Mouse (Mus musculus) heart, adult 10 weeks (tissue): Measurements from ENCODE around the gene Ooep. TPM values are rescaled to one million over a fixed set of nuclear protein-coding genes. Genes with fewer than 3 reads are reported as not detected.

Experiments
- polyA plus RNA-seq: library from polyadenylated mRNA; stranded (reverse); fragments of 350-450 nt; fragmentation: Illumina TruSeq; extraction: RNeasy Lipid Tissue Mini Kit (QIAGEN cat#74804); gene quantifications from one replicate; pipeline ENCODE4 v1.2.3, GENCODE M21; 2014; ENCODE audit warnings: low read depth, low replicate concordance

The Ooep gene
- polyA plus RNA-seq: not detected

DNA sequence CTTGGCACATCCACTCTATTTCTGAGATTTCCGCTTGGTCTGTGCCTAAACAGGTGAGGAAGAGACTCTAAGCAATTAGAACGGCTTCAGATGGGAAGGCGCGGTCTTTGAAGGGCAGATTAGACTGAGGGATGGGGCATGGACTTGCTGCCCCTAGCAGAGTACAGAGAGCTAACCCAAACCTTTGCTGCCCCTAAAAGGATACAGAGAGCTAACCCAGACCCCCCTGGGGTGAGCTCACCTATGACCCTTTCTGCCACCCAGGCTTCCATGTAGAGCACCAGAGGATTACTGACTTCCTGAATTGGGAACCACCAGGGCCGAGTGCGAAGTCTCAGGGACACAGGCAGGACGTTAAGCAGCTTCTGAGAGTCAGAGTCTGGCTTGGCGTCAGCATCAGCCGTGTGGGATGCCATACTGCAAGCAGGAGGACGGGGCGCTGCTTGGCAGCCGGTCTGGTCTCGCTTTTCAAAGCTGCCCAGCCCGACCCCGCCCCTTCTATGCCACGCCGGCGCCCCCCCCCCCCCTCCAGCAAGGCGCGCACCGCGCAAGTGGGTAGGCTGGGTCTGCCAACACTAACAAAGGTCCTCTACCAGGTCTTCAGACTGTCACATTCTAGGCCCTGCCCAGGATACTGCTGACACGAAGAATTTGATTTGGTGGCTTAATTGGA, at the start of gene Ooep:
Gene Ooep, minus strand, starts transcription at position 613 of the 673 bp plus-strand sequence.

DNA sequence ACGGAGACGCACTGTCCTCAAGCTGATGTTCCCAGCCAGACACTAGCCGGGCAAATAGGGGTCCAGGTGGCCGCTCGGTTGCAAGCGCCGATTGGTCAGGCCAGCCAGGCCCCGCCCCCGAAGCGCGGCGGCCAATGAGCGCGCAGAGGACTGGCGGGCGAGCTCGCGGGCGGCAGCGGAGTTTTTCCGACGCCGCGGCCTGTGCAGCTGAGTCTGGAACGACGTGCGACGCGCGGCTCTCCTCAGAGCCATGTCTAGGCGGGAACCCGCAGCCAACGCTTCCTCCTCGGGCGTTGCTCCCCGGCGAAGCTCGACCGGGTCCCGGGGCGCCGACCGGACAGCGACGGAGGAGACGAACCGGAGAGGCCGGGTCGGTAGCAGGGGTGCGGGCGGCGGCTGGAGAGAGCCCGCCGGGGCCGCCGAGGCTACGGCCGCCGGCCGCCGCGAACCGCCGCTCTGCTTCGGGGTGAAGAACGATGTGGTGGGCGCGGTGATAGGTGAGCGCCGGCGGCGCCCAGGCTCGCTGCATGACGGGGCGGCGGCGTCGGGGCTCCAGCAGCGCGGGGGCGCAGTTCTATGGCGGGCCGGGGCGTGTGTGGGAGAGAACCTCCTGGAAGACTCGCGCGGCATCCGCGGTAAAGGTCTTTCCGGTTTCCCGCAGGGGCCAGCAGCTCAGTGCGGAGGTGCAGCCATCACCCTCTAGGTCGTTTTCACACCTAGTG, 17.3 kb upstream of the Ooep start, which contains the start of gene Ddx43:
Gene Ddx43, plus strand, starts transcription at position 148 of the 722 bp plus-strand sequence.

DNA sequence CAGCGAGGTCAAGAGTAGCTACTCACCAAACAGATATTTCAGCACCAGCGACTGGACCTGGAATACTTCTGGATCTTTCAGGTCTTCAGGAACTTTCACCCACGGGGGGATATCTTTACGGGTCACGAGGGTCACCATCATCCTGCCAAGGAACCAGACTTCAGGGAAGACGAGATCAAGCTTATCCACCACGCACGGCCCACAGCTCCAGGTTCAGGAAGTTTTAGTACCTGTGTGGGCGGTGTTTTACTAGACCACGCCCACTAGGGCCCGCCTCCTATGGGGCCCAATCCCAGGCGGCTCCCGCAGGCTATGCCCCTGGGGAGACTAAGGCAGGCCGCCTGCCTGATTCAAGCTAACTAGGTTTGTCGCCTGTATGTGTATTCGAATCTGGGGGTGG, 10.6 kb downstream of the Ooep start, which contains the start of gene Dppa5a:
Gene Dppa5a, minus strand, starts transcription at position 219 of the 400 bp plus-strand sequence.

DNA sequence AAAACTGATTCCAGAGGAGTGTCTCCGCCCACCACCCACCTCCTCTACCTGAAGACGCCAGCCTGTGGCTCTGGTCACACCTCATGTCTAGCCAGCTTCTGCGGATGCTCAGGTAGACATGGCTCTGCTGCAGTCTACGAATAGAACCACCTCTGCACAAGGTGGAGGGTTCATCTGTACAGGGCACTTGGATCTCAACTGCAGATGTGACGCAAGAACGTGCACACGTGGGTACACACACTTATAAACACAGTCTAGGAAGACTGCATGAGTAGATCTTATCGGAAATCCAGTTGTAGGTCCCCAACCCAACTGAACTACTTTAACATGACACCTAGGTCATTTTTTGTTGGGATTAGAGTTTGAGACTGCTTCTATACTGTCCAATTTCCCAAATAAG, 22.9 kb downstream of the Ooep start, which contains the start of gene Gsta2:
Gene Gsta2, minus strand, starts transcription at position 178 of the 400 bp plus-strand sequence.

DNA sequence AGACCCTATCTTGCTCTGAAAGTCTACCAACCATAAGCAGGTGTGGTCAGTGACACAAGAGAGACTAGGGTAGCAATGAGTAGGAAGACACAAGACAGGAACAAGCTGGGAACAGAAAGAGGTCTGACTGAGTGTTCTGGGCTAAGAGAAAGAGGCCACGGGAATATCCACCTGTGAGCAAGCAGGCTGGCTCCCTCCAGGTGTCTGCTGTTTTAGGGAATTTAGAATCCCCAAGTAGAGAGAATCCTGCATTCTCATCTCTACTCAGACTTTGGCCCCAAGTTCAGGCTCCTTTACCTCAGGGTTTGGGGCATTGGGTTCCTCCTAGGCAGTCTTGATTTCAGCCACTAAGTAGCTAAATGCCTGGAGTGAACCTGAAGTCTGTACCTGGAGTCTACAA, 51.2 kb downstream of the Ooep start, which contains the start of gene Omt2b:
Gene Omt2b, plus strand, starts transcription at position 301 of the 400 bp plus-strand sequence.

Other genes with a start within 250 kb of the Ooep start
- 131 TPM for gene Gsta4, start 196.0 kb downstream of the Ooep start, polyA plus RNA-seq
- 8.0 TPM for gene Gsta1, start 148.1 kb downstream of the Ooep start, polyA plus RNA-seq
- gene Gm3776, start 121.6 kb downstream of the Ooep start, polyA plus RNA-seq: 5.5 TPM
- not detected for gene Gm10639, start 88.8 kb downstream of the Ooep start, polyA plus RNA-seq
- gene Omt2a, start 63.9 kb downstream of the Ooep start, polyA plus RNA-seq: not detected
- gene Omt2b, start 51.1 kb downstream of the Ooep start, polyA plus RNA-seq: not detected
- gene Gsta2, start 22.9 kb downstream of the Ooep start, polyA plus RNA-seq: not detected
- gene Dppa5a, start 10.5 kb downstream of the Ooep start, polyA plus RNA-seq: not detected
- not detected for gene Ddx43, start 17.1 kb upstream of the Ooep start, polyA plus RNA-seq
- gene Cgas, start 64.5 kb upstream of the Ooep start, polyA plus RNA-seq: 0.58 TPM
- 30.0 TPM for gene Mto1, start 69.5 kb upstream of the Ooep start, polyA plus RNA-seq
- gene Gm17324, start 70.1 kb upstream of the Ooep start, polyA plus RNA-seq: not detected
- 1,325 TPM for gene Eef1a1, start 110.4 kb upstream of the Ooep start, polyA plus RNA-seq
- gene Slc17a5, start 209.3 kb upstream of the Ooep start, polyA plus RNA-seq: 5.2 TPM
- gene Cd109, start 236.8 kb upstream of the Ooep start, polyA plus RNA-seq: 1.1 TPM